Mouse (Mus musculus) embryonic facial prominence, embryonic 12.5 days (tissue): Measurements from ENCODE around the gene Abca3. TPM values are rescaled to one million over a fixed set of nuclear protein-coding genes. Genes with fewer than 3 reads are reported as not detected.

Source experiments
- ATAC-seq: fragments of 200-750 bp; cut with Nextera tagmentation; 2 replicates; pipeline ENCODE4 v1.8.0; 2017; ENCODE audit not compliant: insufficient number of reproducible peaks, insufficient read depth, low FRiP score, low TSS enrichment
- H3K27ac ChIP-seq: fragments of 300-500 bp; sonication (generic); 2 replicates; pipeline ENCODE4 v1.5.1; 2016; ENCODE audit warnings: mild to moderate bottlenecking
- H3K27me3 ChIP-seq: fragments of 300-500 bp; sonication (generic); 2 replicates; pipeline ENCODE4 v1.6.1; 2016; ENCODE audit warnings: mild to moderate bottlenecking, moderate library complexity
- H3K36me3 ChIP-seq: fragments of 300-500 bp; sonication (generic); 2 replicates; pipeline ENCODE4 v1.6.1; 2016; ENCODE audit warnings: mild to moderate bottlenecking
- H3K4me1 ChIP-seq: fragments of 300-500 bp; sonication (generic); 2 replicates; pipeline ENCODE4 v1.6.1; 2016
- H3K4me2 ChIP-seq: fragments of 300-500 bp; sonication (generic); replicated peaks from 2 replicates; pipeline ENCODE4 v1.6.1; 2016; ENCODE audit warnings: mild to moderate bottlenecking, moderate library complexity
- H3K4me3 ChIP-seq: fragments of 300-500 bp; sonication (generic); 2 replicates; pipeline ENCODE4 v1.5.1; 2016; ENCODE audit warnings: mild to moderate bottlenecking
- H3K9ac ChIP-seq: fragments of 300-500 bp; sonication (generic); 2 replicates; pipeline ENCODE4 v1.6.1; 2016; ENCODE audit warnings: mild to moderate bottlenecking, moderate library complexity
- H3K9me3 ChIP-seq: fragments of 300-500 bp; sonication (generic); 2 replicates; pipeline ENCODE4 v1.6.1; 2016; ENCODE audit warnings: mild to moderate bottlenecking, moderate library complexity
- WGBS: fragments of 180-500 bp; shearing (Covaris S2); methylation state at CpG from one replicate; pipeline ENCODE4 v1.1.7; 2016; 5-methylcytosine and 5-hydroxymethylcytosine counted together
- polyA plus RNA-seq: library from polyadenylated mRNA; unstranded; fragments of >200 nt; fragmentation: Nextera tagmentation; extraction: Ambion mirVana; gene quantifications from 2 replicates; pipeline ENCODE4 v1.2.1, GENCODE M21; 2016

Abca3 gene
- 7.8 and 9.6 TPM in 2 replicates for polyA plus RNA-seq

DNA sequence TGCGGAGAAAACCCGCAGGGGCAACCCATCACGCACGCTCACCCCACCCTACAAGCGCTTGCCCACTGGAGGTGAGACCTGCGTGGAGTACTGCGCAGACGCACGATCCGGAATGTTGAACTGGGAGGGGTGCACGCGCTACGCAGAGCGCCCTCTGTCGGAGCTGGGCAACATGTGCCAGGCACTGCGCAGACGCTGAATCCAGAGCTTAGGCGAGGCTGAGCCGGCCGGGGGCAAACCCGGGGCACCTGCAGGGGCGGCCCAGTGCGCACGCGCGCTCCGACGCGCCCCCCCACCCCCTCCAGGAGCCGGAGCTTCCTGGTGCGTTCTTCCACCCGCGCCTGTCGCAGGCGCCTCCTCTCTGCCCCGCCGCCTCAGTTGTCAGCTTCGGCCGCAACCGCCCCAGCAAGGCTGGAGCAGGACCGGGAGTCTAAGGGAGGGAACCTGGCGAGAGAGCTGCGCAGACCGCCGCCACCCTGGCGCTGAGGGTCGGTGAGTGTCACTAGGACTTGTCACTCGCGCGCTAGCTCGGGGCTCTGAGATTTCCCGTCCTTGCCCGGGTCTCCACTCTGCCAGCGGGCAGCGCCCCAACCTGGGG is at the start of gene Abca3:
TSS of gene Abca3 (plus strand) at position 191 of the 598 bp plus-strand sequence.
- H3K4me2 ChIP-seq = peak within 1 kb of the TSS; percentile 92
- H3K4me3 ChIP-seq = peak within 1 kb of the TSS; percentile 63
- H3K27ac ChIP-seq = no peak within 1 kb of the TSS
- peak; percentile 92 for ATAC-seq
- no peaks in the 10 kb centered on the region for H3K9me3 ChIP-seq
- peak within 1 kb of the TSS; percentile 67 for H3K9ac ChIP-seq
- under 1% methylated on average over 47 of the region's 55 CpGs for WGBS
- H3K27me3 ChIP-seq = peaks cover 29% of the 10 kb centered on the region
- peaks cover 6% of the 10 kb centered on the region for H3K4me1 ChIP-seq
- no peaks in the 10 kb centered on the region for H3K36me3 ChIP-seq

GRCm38 (mm10) chr17:24307500-24307899 is 44.2 kb upstream of the Abca3 start:
- WGBS = 56% methylated on average over 4 of the region's 4 CpGs
- no peaks in the 10 kb centered on the region for H3K27me3 ChIP-seq
- H3K4me2 ChIP-seq = no peak overlapping the region
- no peak overlapping the region for H3K9ac ChIP-seq
- no peak overlapping the region for H3K4me3 ChIP-seq
- no peaks in the 10 kb centered on the region for H3K9me3 ChIP-seq
- no peaks in the 10 kb centered on the region for H3K36me3 ChIP-seq
- ATAC-seq = no peak
- no peak overlapping the region for H3K27ac ChIP-seq
- no peaks in the 10 kb centered on the region for H3K4me1 ChIP-seq

DNA sequence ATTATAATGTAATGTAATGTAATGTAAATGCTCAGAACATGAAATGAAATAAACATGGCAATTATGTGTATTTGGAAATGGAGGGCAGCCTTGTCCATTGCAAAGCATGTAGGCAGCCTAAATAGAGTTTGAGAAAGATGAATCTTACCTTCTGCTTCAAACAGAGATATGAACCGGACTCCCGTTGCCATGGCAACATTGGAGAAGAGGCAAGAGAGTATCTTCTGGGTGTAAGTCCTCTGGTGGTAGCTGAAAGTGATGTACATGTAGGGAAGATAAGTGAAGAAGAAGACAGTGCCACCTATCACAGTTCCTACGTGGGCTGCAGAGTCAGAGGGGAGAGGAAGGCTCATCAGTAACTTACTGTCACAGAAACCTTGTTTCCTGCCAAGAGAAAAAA is 30.9 kb upstream of the Abca3 start:
- no peaks in the 10 kb centered on the region for H3K27me3 ChIP-seq
- peaks cover 3% of the 10 kb centered on the region; the same call in 1 of the 2 replicates for H3K9me3 ChIP-seq
- ATAC-seq = no peak
- 84% methylated on average over 3 of the region's 3 CpGs for WGBS
- no peak overlapping the region for H3K27ac ChIP-seq
- no peak overlapping the region for H3K4me3 ChIP-seq
- H3K4me2 ChIP-seq = no peak overlapping the region
- H3K9ac ChIP-seq = no peak overlapping the region
- no peaks in the 10 kb centered on the region for H3K36me3 ChIP-seq
- no peaks in the 10 kb centered on the region for H3K4me1 ChIP-seq

DNA sequence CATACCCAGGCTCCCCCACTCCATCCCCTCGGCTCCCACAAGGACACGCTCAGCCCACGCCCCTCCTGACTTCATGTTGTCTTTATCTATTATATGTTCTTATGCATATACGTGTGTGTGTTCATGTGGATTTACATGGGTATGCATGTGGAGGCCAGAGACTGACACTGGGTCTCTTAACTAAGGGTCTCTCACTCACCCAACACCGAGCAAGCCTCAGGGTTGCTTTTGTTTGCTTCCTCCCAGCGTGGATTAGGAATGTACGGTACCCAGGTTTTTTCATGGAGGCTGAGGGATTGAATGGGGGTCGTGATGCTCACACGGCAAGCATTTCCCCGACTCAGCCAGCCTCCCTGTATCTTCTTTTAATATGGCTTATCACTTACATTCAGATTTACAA is 26.7 kb upstream of the Abca3 start:
- Histone ChIP-seq H3K36me3 (no peaks in the 10 kb centered on the region), H3K9ac (no peak overlapping the region), H3K4me3 (no peak overlapping the region), H3K27ac (no peak overlapping the region), H3K9me3 (no peaks in the 10 kb centered on the region; the same call in 1 of the 2 replicates), H3K27me3 (no peaks in the 10 kb centered on the region; the same call in 1 of the 2 replicates), H3K4me2 (no peak overlapping the region), H3K4me1 (no peaks in the 10 kb centered on the region)
- 85% methylated on average over 10 of the region's 10 CpGs for WGBS
- ATAC-seq = no peak

GRCm38 (mm10) chr17:24327656-24328055 is 24.1 kb upstream of the Abca3 start:
- H3K9me3 ChIP-seq = no peaks in the 10 kb centered on the region
- no peak for ATAC-seq
- no peaks in the 10 kb centered on the region; the same call in 1 of the 2 replicates for H3K27me3 ChIP-seq
- H3K4me1 ChIP-seq = no peaks in the 10 kb centered on the region
- H3K9ac ChIP-seq = no peak overlapping the region
- no peak overlapping the region for H3K4me3 ChIP-seq
- H3K4me2 ChIP-seq = no peak overlapping the region
- no peak overlapping the region for H3K27ac ChIP-seq
- H3K36me3 ChIP-seq = no peaks in the 10 kb centered on the region
- 76% methylated on average over 7 of the region's 7 CpGs for WGBS

DNA sequence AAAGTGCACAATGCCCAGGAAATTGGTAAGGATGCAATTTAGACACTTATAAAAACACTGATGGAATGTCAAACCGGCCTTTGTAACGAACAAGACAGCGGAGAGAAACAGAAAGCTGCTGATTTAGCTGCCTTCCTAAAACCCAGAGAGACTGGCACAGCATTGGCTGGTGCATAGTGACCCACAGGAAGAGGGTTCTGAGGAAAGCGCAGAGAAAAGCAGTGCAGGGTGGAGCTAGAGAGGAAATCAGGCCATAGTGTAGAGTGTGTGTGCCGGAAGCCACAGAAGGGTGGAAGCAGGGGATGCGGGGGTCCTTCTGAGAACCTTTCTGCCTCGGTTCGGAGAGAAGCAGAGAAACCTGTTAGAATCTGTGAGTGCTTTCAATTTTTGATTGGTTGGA is 7.1 kb upstream of the Abca3 start:
- Histone ChIP-seq H3K9me3 (no peaks in the 10 kb centered on the region), H3K9ac (no peak overlapping the region), H3K4me1 (no peaks in the 10 kb centered on the region), H3K36me3 (no peaks in the 10 kb centered on the region), H3K4me2 (no peak overlapping the region), H3K27me3 (peaks cover 7% of the 10 kb centered on the region; the same call in 1 of the 2 replicates), H3K4me3 (no peak overlapping the region), H3K27ac (no peak overlapping the region)
- ATAC-seq = no peak
- 86% methylated on average over 8 of the region's 8 CpGs for WGBS

DNA sequence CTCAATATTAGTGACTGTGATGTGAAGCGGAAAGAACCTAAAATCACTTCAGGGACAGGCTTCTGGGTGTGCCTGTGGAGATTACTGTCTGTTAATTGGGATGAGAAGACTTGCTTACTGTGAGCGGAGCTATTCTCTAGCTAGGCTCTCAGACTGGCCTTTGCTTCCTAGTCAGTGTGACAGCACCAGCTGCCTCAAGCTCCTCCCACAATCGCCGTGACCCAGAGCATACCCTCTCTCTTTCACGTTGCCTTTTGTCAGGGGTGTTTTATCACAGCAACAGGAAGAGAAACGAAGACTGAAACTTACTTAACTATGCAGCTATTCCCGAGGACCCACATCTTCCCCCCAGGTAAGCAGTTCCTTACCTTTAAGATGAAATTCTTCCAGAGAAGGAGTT is 4.9 kb upstream of the Abca3 start:
- Histone ChIP-seq H3K27ac (no peak overlapping the region), H3K4me3 (no peak overlapping the region), H3K4me2 (no peak overlapping the region), H3K9me3 (no peaks in the 10 kb centered on the region), H3K4me1 (peaks cover 6% of the 10 kb centered on the region), H3K27me3 (peaks cover 22% of the 10 kb centered on the region), H3K9ac (no peak overlapping the region), H3K36me3 (no peaks in the 10 kb centered on the region)
- WGBS = 53% methylated on average over 7 of the region's 7 CpGs
- ATAC-seq = no peak

DNA sequence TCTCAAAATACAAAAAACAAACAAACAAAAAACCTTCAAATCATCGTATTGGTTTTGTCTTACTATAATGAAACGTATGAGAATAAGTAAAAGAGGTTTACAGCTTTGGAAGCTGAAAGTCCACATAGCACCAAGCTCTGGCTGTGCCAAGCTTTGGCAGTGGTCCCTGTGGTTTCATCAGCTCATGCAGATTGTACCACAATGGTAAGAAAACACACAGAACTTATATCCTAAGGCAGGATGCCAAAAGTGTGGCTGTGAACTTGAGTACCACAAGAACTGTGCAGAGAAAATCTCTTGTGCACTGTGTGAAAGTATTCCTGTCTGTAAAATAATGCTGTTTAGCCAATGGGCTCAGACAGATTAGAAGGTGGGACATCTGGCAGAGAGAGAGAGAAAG is 2.6 kb upstream of the Abca3 start:
- Histone ChIP-seq H3K9ac (no peak overlapping the region), H3K4me2 (no peak overlapping the region), H3K4me1 (peaks cover 6% of the 10 kb centered on the region), H3K27ac (no peak overlapping the region), H3K36me3 (no peaks in the 10 kb centered on the region), H3K4me3 (no peak overlapping the region), H3K27me3 (peaks cover 29% of the 10 kb centered on the region), H3K9me3 (no peaks in the 10 kb centered on the region)
- ATAC-seq = no peak
- 71% methylated on average over 2 of the region's 2 CpGs for WGBS

GRCm38 (mm10) chr17:24350926-24351759 is 607 bp upstream of the Abca3 start, which contains the start of gene Abca17:
Gene Abca17, minus strand, starts transcription at chr17:24351068.
- Histone ChIP-seq H3K4me1 (peaks cover 6% of the 10 kb centered on the region), H3K36me3 (no peaks in the 10 kb centered on the region), H3K4me2 (peak within 1 kb of the TSS; percentile 92), H3K9ac (peak within 1 kb of the TSS; percentile 67), H3K27ac (no peak within 1 kb of the TSS), H3K27me3 (peaks cover 29% of the 10 kb centered on the region), H3K9me3 (no peaks in the 10 kb centered on the region), H3K4me3 (peak within 1 kb of the TSS; percentile 63)
- no peak for ATAC-seq
- WGBS = 6% methylated on average over 42 of the region's 42 CpGs

GRCm38 (mm10) chr17:24352370-24353194 is 832 bp downstream of the Abca3 start:
- peak overlapping the region; percentile 67 for H3K9ac ChIP-seq
- peak overlapping the region; percentile 63 for H3K4me3 ChIP-seq
- H3K27me3 ChIP-seq = peaks cover 29% of the 10 kb centered on the region
- peaks cover 6% of the 10 kb centered on the region for H3K4me1 ChIP-seq
- no peaks in the 10 kb centered on the region for H3K9me3 ChIP-seq
- peak overlapping the region; percentile 92 for H3K4me2 ChIP-seq
- WGBS = 3% methylated on average over 36 of the region's 36 CpGs
- ATAC-seq = no peak
- H3K36me3 ChIP-seq = no peaks in the 10 kb centered on the region
- H3K27ac ChIP-seq = no peak overlapping the region

GRCm38 (mm10) chr17:24353960-24354359 is 2.2 kb downstream of the Abca3 start:
- Histone ChIP-seq H3K4me2 (no peak overlapping the region), H3K9ac (no peak overlapping the region), H3K4me3 (no peak overlapping the region), H3K36me3 (no peaks in the 10 kb centered on the region), H3K9me3 (no peaks in the 10 kb centered on the region), H3K4me1 (peaks cover 6% of the 10 kb centered on the region), H3K27ac (no peak overlapping the region), H3K27me3 (peaks cover 23% of the 10 kb centered on the region)
- 86% methylated on average over 3 of the region's 3 CpGs for WGBS
- no peak for ATAC-seq
